Comparison of ENCODE assay signal across 8 mouse cellular contexts in genomic region chr5:52910159-52910591, GRCm38 (mm10).
DNase-seq lines count a peak whose midpoint lies in the region; ATAC-seq lines count a peak whose summit lies in the region.

No protein-coding gene starts in this region.

- ATAC-seq in kidney, embryonic 15.5 days (replicated peaks; ENCODE audit: low FRiP score), result peak; percentile 54; the same call in 1 of the 2 replicates
- ATAC-seq in granulocyte monocyte progenitor cell, adult 5-6 weeks (replicated peaks; ENCODE audit: poor library complexity, severe bottlenecking), result peak; percentile 83
- ATAC-seq in limb, embryonic 15.5 days (ENCODE audit: insufficient number of reproducible peaks, low FRiP score, low TSS enrichment, low read depth), result no peak
- ATAC-seq in midbrain, embryonic 15.5 days (replicated peaks), result peak; percentile 45; the same call in 1 of the 2 replicates

- peak overlapping the region; percentile 50 for H3K4me2 ChIP-seq in kidney, embryonic 15.5 days
- peak overlapping the region; percentile 20; the same call in 1 of the 2 replicates for H3K4me2 ChIP-seq in limb, embryonic 15.5 days
- H3K4me2 ChIP-seq in midbrain, embryonic 15.5 days, result peak overlapping the region; percentile 34

- H3K36me3 ChIP-seq in kidney, embryonic 15.5 days, result no peaks in the 10 kb centered on the region
- H3K36me3 ChIP-seq in limb, embryonic 15.5 days, result no peaks in the 10 kb centered on the region
- no peaks in the 10 kb centered on the region for H3K36me3 ChIP-seq in midbrain, embryonic 15.5 days (replicated peaks)

- no peak overlapping the region for H3K27ac ChIP-seq in kidney, embryonic 15.5 days
- H3K27ac ChIP-seq in limb, embryonic 15.5 days, result no peak overlapping the region
- H3K27ac ChIP-seq in midbrain, embryonic 15.5 days, result no peak overlapping the region

- H3K27me3 ChIP-seq in kidney, embryonic 15.5 days, result no peaks in the 10 kb centered on the region
- no peaks in the 10 kb centered on the region for H3K27me3 ChIP-seq in limb, embryonic 15.5 days
- H3K27me3 ChIP-seq in midbrain, embryonic 15.5 days (replicated peaks), result no peaks in the 10 kb centered on the region

- peak overlapping the region; percentile 22 for H3K4me3 ChIP-seq in kidney, embryonic 15.5 days (replicated peaks)
- no peak overlapping the region for H3K4me3 ChIP-seq in limb, embryonic 15.5 days
- H3K4me3 ChIP-seq in midbrain, embryonic 15.5 days, result no peak overlapping the region

- no peaks in the 10 kb centered on the region for H3K9me3 ChIP-seq in kidney, embryonic 15.5 days (replicated peaks)
- H3K9me3 ChIP-seq in limb, embryonic 15.5 days, result no peaks in the 10 kb centered on the region
- H3K9me3 ChIP-seq in midbrain, embryonic 15.5 days, result no peaks in the 10 kb centered on the region

- no peak for DNase-seq in kidney, postnatal 25 days
- peak; percentile 24 for DNase-seq in WW6 (ENCODE audit: low read depth, low spot score)
- peak; percentile 46 for DNase-seq in urinary bladder, postnatal 25 days (ENCODE audit: low spot score)
- no peak for DNase-seq in layer of hippocampus, postnatal 10 days (ENCODE audit: low spot score in 2 of 2)

- peaks cover 6% of the 10 kb centered on the region for H3K4me1 ChIP-seq in kidney, embryonic 15.5 days
- H3K4me1 ChIP-seq in limb, embryonic 15.5 days, result 0 out of 2 replicates have a peak, but pooled peaks cover 3% of the 10 kb centered on the region
- H3K4me1 ChIP-seq in midbrain, embryonic 15.5 days, result peaks cover 4% of the 10 kb centered on the region; the same call in 1 of the 2 replicates

- H3K9ac ChIP-seq in kidney, embryonic 15.5 days, result no peak overlapping the region
- no peak overlapping the region for H3K9ac ChIP-seq in limb, embryonic 15.5 days
- H3K9ac ChIP-seq in midbrain, embryonic 15.5 days, result no peak overlapping the region

- 39% methylated on average over 12 of the region's 12 CpGs for WGBS in kidney, embryonic 15.5 days
- WGBS in limb, embryonic 15.5 days, result 39% methylated on average over 12 of the region's 12 CpGs
- 39% methylated on average over 12 of the region's 12 CpGs for WGBS in midbrain, embryonic 15.5 days

Comparison
In these comparisons a context has a peak if more than half of its experiments do, and no peak if none do; other contexts are left out.
1. DNase-seq: peak in WW6 (single experiment) and urinary bladder, postnatal 25 days (single experiment); none in kidney, postnatal 25 days (0 of 2) and layer of hippocampus, postnatal 10 days (0 of 2).
2. Peak in every context shown above with its lines, with median percentiles within 50 percentile points of each other: H3K4me2 ChIP-seq.